Mouse (Mus musculus) bone marrow, adult 2 months (tissue): ENCODE measurements around the gene 1700034J05Rik.

ENCODE experiments used
- CTCF ChIP-seq: fragments of 200-500 bp; IDR thresholded peaks from 2 replicates; pipeline ENCODE4 v1.5.1; 2011; ENCODE audit warnings: low read length, control low read depth; ENCODE audit not compliant: control insufficient read depth, insufficient read depth
- POLR2A ChIP-seq: fragments of 200-500 bp; IDR thresholded peaks from 2 replicates; pipeline ENCODE4 v1.6.1; 2011; ENCODE audit warnings: low read depth, mild to moderate bottlenecking, control low read depth, low read length, borderline replicate concordance; ENCODE audit not compliant: control insufficient read depth

GRCm38 (mm10) chr6:146947186-146947585, 7.0 kb downstream of the 1700034J05Rik start:
- no peak for TF ChIP-seq POLR2A
- no peak for TF ChIP-seq CTCF
